Mouse (Mus musculus) liver, embryonic 14.5 days (tissue): ENCODE results near the gene Agpat4. TPM values are rescaled to one million over a fixed set of nuclear protein-coding genes. Genes with fewer than 3 reads are reported as not detected.

ENCODE experiments used
- ATAC-seq: fragments of 200-750 bp; cut with Nextera tagmentation; 2 replicates; pipeline ENCODE4 v1.8.0; 2017; ENCODE audit warnings: moderate number of reproducible peaks, mild to moderate bottlenecking, moderate library complexity; ENCODE audit not compliant: insufficient read depth
- DNase-seq, 3 experiments: peaks; one replicate each; pipeline ENCODE4 v3.0.0-alpha.2; 2012 to 2013; ENCODE audit warnings: low read depth in 3 of 3, low spot score in 3 of 3
- H3K27ac ChIP-seq: fragments of 300-500 bp; sonication (generic); 2 replicates; pipeline ENCODE4 v1.5.1; 2014; ENCODE audit warnings: moderate library complexity, mild to moderate bottlenecking, control low read depth, inconsistent platforms
- H3K27me3 ChIP-seq: fragments of 300-500 bp; sonication (generic); 2 replicates; pipeline ENCODE4 v1.6.1; 2014; ENCODE audit warnings: mild to moderate bottlenecking, low read length, moderate library complexity; ENCODE audit not compliant: control insufficient read depth, insufficient read depth
- H3K36me3 ChIP-seq: fragments of 300-500 bp; sonication (generic); replicated peaks from 2 replicates; pipeline ENCODE4 v1.6.1; 2014; ENCODE audit warnings: low read depth; ENCODE audit not compliant: control insufficient read depth, insufficient read depth
- H3K4me1 ChIP-seq, 2 experiments: fragments of 200-500 bp in 1 of 2; fragments of 300-500 bp in 1 of 2; sonication (generic) in 1 of 2; replicated peaks; 2 replicates each; pipeline ENCODE4 v1.6.1; 2012 to 2014; ENCODE audit warnings: antibody characterized with exemption in 1 of 2, inconsistent platforms in 1 of 2, low read length in 1 of 2; ENCODE audit not compliant: control insufficient read depth in 2 of 2, insufficient read depth in 2 of 2
- H3K4me2 ChIP-seq: fragments of 300-500 bp; sonication (generic); 2 replicates; pipeline ENCODE4 v1.6.1; 2014; ENCODE audit warnings: low read depth, mild to moderate bottlenecking, control low read depth, moderate library complexity
- H3K4me3 ChIP-seq, 2 experiments: fragments of 200-500 bp in 1 of 2; fragments of 300-500 bp in 1 of 2; sonication (generic) in 1 of 2; 2 replicates each; pipeline ENCODE4 v1.5.1; 2012 to 2014; ENCODE audit warnings: low read depth in 2 of 2, low read length in 2 of 2, mild to moderate bottlenecking in 2 of 2, control low read depth in 1 of 2, inconsistent platforms in 1 of 2, moderate library complexity in 1 of 2; ENCODE audit not compliant: insufficient read depth in 1 of 2
- H3K9ac ChIP-seq: fragments of 300-500 bp; sonication (generic); replicated peaks from 2 replicates; pipeline ENCODE4 v1.6.1; 2014; ENCODE audit warnings: mild to moderate bottlenecking, control low read depth, moderate library complexity
- H3K9me3 ChIP-seq: fragments of 300-500 bp; sonication (generic); 2 replicates; pipeline ENCODE4 v1.6.1; 2016; ENCODE audit warnings: low read length, mixed read lengths; ENCODE audit not compliant: control insufficient read depth
- CTCF ChIP-seq: IDR thresholded peaks from 2 replicates; pipeline ENCODE4 v1.5.1; 2016; ENCODE audit warnings: antibody characterized with exemption, low read depth, control low read depth
- EP300 ChIP-seq: IDR thresholded peaks from 2 replicates; pipeline ENCODE4 v1.6.1; 2016; ENCODE audit warnings: antibody characterized with exemption, low read depth
- WGBS: fragments of 180-500 bp; shearing (Covaris S2); extraction: QIAGEN DNeasy Blood & Tissue Kit; methylation state at CpG from one replicate; pipeline ENCODE4 v1.1.7; 2014; ENCODE audit not compliant: insufficient replicate concordance; 5-methylcytosine and 5-hydroxymethylcytosine counted together
- polyA plus RNA-seq, 2 experiments: library from polyadenylated mRNA; depleted of rRNA in 1 of 2; stranded (reverse) in 1 of 2; unstranded in 1 of 2; fragments of >200 nt; fragmentation: Nextera tagmentation in 1 of 2; extraction: Ambion mirVana in 1 of 2; gene quantifications; 2 replicates each; pipeline versions ENCODE4 v1.2.1 to v1.2.3; 2012 to 2014

The Agpat4 gene
- polyA plus RNA-seq, 2 experiments, result 10.5 to 16.2 TPM

- 77% methylated on average over 9 of the region's 9 CpGs for WGBS
- no peak overlapping the region for H3K27ac ChIP-seq
- peaks cover 2% of the 10 kb centered on the region for H3K36me3 ChIP-seq
- DNase-seq, result no peak
- no peaks in the 10 kb centered on the region for H3K4me1 ChIP-seq
- no peak overlapping the region for H3K4me2 ChIP-seq
- no peak overlapping the region for H3K4me3 ChIP-seq
- no peak overlapping the region for H3K9ac ChIP-seq
- no peak for TF ChIP-seq CTCF
- TF ChIP-seq EP300, result no peak
- H3K27me3 ChIP-seq, result no peaks in the 10 kb centered on the region
- H3K9me3 ChIP-seq, result no peaks in the 10 kb centered on the region
- ATAC-seq, result no peak
Observed at GRCm38 (mm10) chr17:12229756-12230155, 111.3 kb downstream of the Agpat4 start.

DNA sequence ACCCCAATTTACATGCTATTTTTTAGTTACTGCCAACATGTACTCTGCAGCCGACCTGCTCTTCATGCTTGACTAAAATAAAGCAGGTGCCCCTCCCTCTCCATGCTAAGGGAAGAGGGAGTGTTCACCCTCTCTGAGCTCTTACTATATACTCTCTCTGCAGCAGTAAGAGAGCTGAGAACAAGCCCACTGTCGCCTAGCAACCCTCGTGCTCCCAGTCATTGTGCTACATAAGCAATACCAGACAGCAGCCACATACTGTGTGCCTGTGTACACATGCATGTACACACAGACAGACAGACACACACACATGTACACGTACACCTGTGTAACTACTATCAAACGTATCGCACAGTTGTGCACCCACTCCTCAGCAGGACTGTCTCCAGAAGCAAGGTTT, 111.7 kb downstream of the Agpat4 start:
- H3K27me3 ChIP-seq, result no peaks in the 10 kb centered on the region
- H3K36me3 ChIP-seq, result peaks cover 2% of the 10 kb centered on the region
- TF ChIP-seq EP300 (no peak), CTCF (no peak)
- WGBS, result 79% methylated on average over 6 of the region's 6 CpGs
- H3K4me3 ChIP-seq, result no peak overlapping the region
- no peak for DNase-seq
- no peak overlapping the region for H3K4me2 ChIP-seq
- H3K27ac ChIP-seq, result no peak overlapping the region
- ATAC-seq, result no peak
- H3K9ac ChIP-seq, result no peak overlapping the region
- no peaks in the 10 kb centered on the region for H3K4me1 ChIP-seq
- no peaks in the 10 kb centered on the region for H3K9me3 ChIP-seq

DNA sequence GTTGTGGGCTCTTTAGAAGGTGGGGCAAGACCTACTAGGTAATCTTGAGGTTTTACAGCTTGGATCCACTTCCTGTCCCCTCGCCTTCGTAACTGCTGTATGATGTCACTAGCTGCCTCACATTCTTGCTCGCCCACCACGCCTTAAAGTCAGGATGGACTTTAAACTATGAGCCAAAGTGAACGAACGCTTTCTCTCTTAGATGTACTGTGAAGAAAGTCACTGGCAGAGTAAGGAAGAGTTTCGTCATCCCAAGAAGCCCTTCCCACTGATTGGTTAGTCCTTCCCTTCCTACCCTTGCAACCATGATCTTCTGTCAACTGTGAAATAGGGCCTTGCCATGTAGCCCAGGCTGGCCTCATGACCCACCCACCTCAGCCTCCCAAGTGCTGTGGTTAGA, 112.6 kb downstream of the Agpat4 start:
- no peak overlapping the region for H3K4me2 ChIP-seq
- H3K27ac ChIP-seq, result no peak overlapping the region
- H3K9me3 ChIP-seq, result no peaks in the 10 kb centered on the region
- no peaks in the 10 kb centered on the region for H3K4me1 ChIP-seq
- ATAC-seq (no peak), DNase-seq (no peak)
- H3K4me3 ChIP-seq, result no peak overlapping the region
- no peak for TF ChIP-seq CTCF
- no peak for TF ChIP-seq EP300
- no peak overlapping the region for H3K9ac ChIP-seq
- 77% methylated on average over 7 of the region's 7 CpGs for WGBS
- peaks cover 2% of the 10 kb centered on the region for H3K36me3 ChIP-seq
- H3K27me3 ChIP-seq, result no peaks in the 10 kb centered on the region

DNA sequence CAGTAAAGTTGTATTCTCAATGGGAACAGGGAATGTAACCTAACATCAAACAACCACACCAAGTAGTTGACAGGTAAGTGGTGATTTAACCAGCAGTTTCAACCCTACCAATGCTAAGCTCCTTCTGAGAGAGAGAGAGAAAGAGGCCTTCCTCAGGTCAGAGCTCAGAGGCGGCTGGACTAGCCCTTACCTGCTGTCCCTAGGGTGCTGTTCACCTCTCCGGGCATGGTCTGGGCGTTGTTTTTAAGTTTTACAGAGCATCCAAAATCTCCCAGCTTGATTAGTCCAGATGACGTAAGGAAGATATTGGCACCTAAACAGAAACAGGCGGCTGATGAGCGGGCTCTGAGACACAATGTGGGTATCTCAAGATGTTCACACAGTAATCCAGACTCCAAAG, 114.2 kb downstream of the Agpat4 start:
- no peaks in the 10 kb centered on the region for H3K9me3 ChIP-seq
- DNase-seq (no peak), ATAC-seq (no peak)
- H3K4me3 ChIP-seq, result no peak overlapping the region
- 82% methylated on average over 6 of the region's 6 CpGs for WGBS
- no peaks in the 10 kb centered on the region for H3K4me1 ChIP-seq
- no peak overlapping the region for H3K4me2 ChIP-seq
- H3K27ac ChIP-seq, result no peak overlapping the region
- H3K27me3 ChIP-seq, result no peaks in the 10 kb centered on the region
- peaks cover 2% of the 10 kb centered on the region for H3K36me3 ChIP-seq
- TF ChIP-seq EP300 (no peak), CTCF (no peak)
- no peak overlapping the region for H3K9ac ChIP-seq

GRCm38 (mm10) chr17:12240701-12241100, 122.2 kb downstream of the Agpat4 start:
- Histone ChIP-seq H3K4me1 (no peaks in the 10 kb centered on the region), H3K27ac (no peak overlapping the region), H3K4me3 (no peak overlapping the region), H3K27me3 (no peaks in the 10 kb centered on the region), H3K9ac (no peak overlapping the region), H3K4me2 (no peak overlapping the region), H3K9me3 (no peaks in the 10 kb centered on the region), H3K36me3 (no peaks in the 10 kb centered on the region; the same call in 1 of the 2 replicates)
- ATAC-seq, result no peak
- TF ChIP-seq EP300, result no peak
- WGBS, result 81% methylated on average over 3 of the region's 3 CpGs
- DNase-seq, result no peak
